ENCODE assay signal across 31 mouse cellular contexts in genomic region chr19:25155709-25156108, GRCm38 (mm10).
DNase-seq lines count a peak whose midpoint lies in the region; ATAC-seq and TF ChIP-seq lines count a peak whose summit lies in the region.
"Had no signal": no experiment of that assay in that cellular context is flagged by ENCODE, and none has a peak within 500 bp of the region (broad histone marks: within the 10 kb centered on the region; RNA-seq: fewer than 3 reads in every experiment).

No protein-coding gene starts in this region.

- no peak for ATAC-seq in heart, embryonic 13.5 days (ENCODE audit: extremely low read depth, insufficient number of reproducible peaks, low FRiP score, low TSS enrichment)
- ATAC-seq in forebrain, embryonic 16.5 days = no peak
- ATAC-seq in kidney, embryonic 16.5 days (ENCODE audit: low FRiP score, low TSS enrichment) = no peak
- ATAC-seq: forebrain, postnatal 0 days; intestine, embryonic 16.5 days; lung, postnatal 0 days; midbrain, embryonic 13.5 days had no signal

- WGBS in heart, embryonic 13.5 days = 59% methylated on average over 11 of the region's 11 CpGs
- 83% methylated on average over 11 of the region's 11 CpGs for WGBS in forebrain, embryonic 16.5 days
- WGBS in kidney, embryonic 16.5 days = 76% methylated on average over 11 of the region's 11 CpGs

- H3K4me2 ChIP-seq in heart, embryonic 13.5 days = no peak overlapping the region
- H3K4me2 ChIP-seq in forebrain, embryonic 16.5 days (ENCODE audit: low read length) = no peak overlapping the region
- no peak overlapping the region for H3K4me2 ChIP-seq in kidney, embryonic 16.5 days (replicated peaks; ENCODE audit: low read depth, low read length)
- H3K4me2 ChIP-seq: embryonic facial prominence, embryonic 13.5 days; hindbrain, embryonic 12.5 days; limb, embryonic 15.5 days; liver, embryonic 13.5 days; midbrain, embryonic 13.5 days had no signal

- H3K36me3 ChIP-seq in heart, embryonic 13.5 days = no peaks in the 10 kb centered on the region; the same call in 1 of the 2 replicates
- H3K36me3 ChIP-seq in forebrain, embryonic 16.5 days (ENCODE audit: control insufficient read depth, insufficient read depth) = no peaks in the 10 kb centered on the region
- no peaks in the 10 kb centered on the region for H3K36me3 ChIP-seq in kidney, embryonic 16.5 days (ENCODE audit: insufficient read depth, low read length)
- H3K36me3 ChIP-seq: embryonic facial prominence, embryonic 13.5 days; G1E; hindbrain, embryonic 12.5 days; limb, embryonic 10.5 days; limb, embryonic 15.5 days; midbrain, embryonic 13.5 days had no signal

- DNase-seq in gastrocnemius, adult 2 months = no peak
- DNase-seq in gastrocnemius, postnatal 36 days = no peak
- peak; percentile 56 to 57 for DNase-seq in heart, postnatal 10 days
- DNase-seq: adrenal gland, adult 8-10 months; cerebellum, adult 11-12 months; cerebellum, adult 9-11 months; forebrain, postnatal 0 days; gastrocnemius, postnatal 10 days; kidney, adult 8-10 months; kidney, postnatal 10 days; layer of hippocampus, adult 9-11 months; liver, embryonic 13.5 days; lung, adult 18-20 months; retina, postnatal 1 day; right cerebral cortex, postnatal 25 days; thymus, adult 2 months; thymus, postnatal 36 days had no signal

- no peak overlapping the region for H3K9ac ChIP-seq in heart, embryonic 13.5 days
- no peak overlapping the region for H3K9ac ChIP-seq in forebrain, embryonic 16.5 days (replicated peaks; ENCODE audit: low read depth, low read length)
- no peak overlapping the region for H3K9ac ChIP-seq in kidney, embryonic 16.5 days (replicated peaks; ENCODE audit: low read length)
- H3K9ac ChIP-seq: embryonic facial prominence, embryonic 13.5 days; forebrain, postnatal 0 days; hindbrain, embryonic 12.5 days; limb, embryonic 15.5 days; liver, embryonic 13.5 days; midbrain, embryonic 13.5 days had no signal

- no peaks in the 10 kb centered on the region for H3K9me3 ChIP-seq in heart, embryonic 13.5 days
- no peaks in the 10 kb centered on the region for H3K9me3 ChIP-seq in forebrain, embryonic 16.5 days (ENCODE audit: control insufficient read depth, low read length)
- H3K9me3 ChIP-seq in kidney, embryonic 16.5 days (ENCODE audit: low read length) = no peaks in the 10 kb centered on the region
- H3K9me3 ChIP-seq: embryonic facial prominence, embryonic 13.5 days; hindbrain, embryonic 12.5 days; limb, embryonic 10.5 days; limb, embryonic 15.5 days; liver, embryonic 13.5 days; midbrain, embryonic 13.5 days had no signal

- no peak for TF ChIP-seq CTCF in gastrocnemius, adult 2 months (IDR thresholded peaks at IDR 0.05)

- H3K27me3 ChIP-seq in heart, embryonic 13.5 days (replicated peaks) = no peaks in the 10 kb centered on the region
- no peaks in the 10 kb centered on the region for H3K27me3 ChIP-seq in forebrain, embryonic 16.5 days (replicated peaks; ENCODE audit: control insufficient read depth, insufficient read depth, low read length)
- H3K27me3 ChIP-seq in kidney, embryonic 16.5 days (ENCODE audit: insufficient read depth, low read length) = no peaks in the 10 kb centered on the region
- H3K27me3 ChIP-seq: embryonic facial prominence, embryonic 13.5 days; hindbrain, embryonic 12.5 days; limb, embryonic 15.5 days; liver, embryonic 13.5 days; midbrain, embryonic 13.5 days had no signal

- intact Hi-C loops in gastrocnemius, adult 2 months (cut with DNase I) = no loop called here
- intact Hi-C loops in gastrocnemius, postnatal 36 days (cut with DNase I) = no loop called here
- intact Hi-C loops in heart, postnatal 10 days (cut with DNase I) = no loop called here

- H3K4me1 ChIP-seq in brown adipose tissue, adult 24 weeks (ENCODE audit: control insufficient read depth, insufficient read depth, insufficient read length, low read length) = peaks cover 4% of the 10 kb centered on the region; the same call in 1 of the 2 replicates
- peaks cover 20% of the 10 kb centered on the region for H3K4me1 ChIP-seq in heart, embryonic 13.5 days
- H3K4me1 ChIP-seq in forebrain, embryonic 16.5 days (replicated peaks; ENCODE audit: control insufficient read depth, insufficient read depth, low read length) = no peaks in the 10 kb centered on the region
- no peaks in the 10 kb centered on the region for H3K4me1 ChIP-seq in kidney, embryonic 16.5 days (ENCODE audit: insufficient read depth, low read length)
- H3K4me1 ChIP-seq: embryonic facial prominence, embryonic 13.5 days; liver, embryonic 13.5 days had no signal

- H3K27ac ChIP-seq in gastrocnemius, adult 2 months = 0 out of 2 replicates have a peak overlapping the region, but pooled peaks have one; percentile 1
- H3K27ac ChIP-seq in brown adipose tissue, adult 24 weeks (replicated peaks; ENCODE audit: low read depth, low read length) = peak overlapping the region; percentile 99
- 0 out of 2 replicates have a peak overlapping the region, but pooled peaks have one; percentile 14 for H3K27ac ChIP-seq in heart, embryonic 13.5 days (replicated peaks)
- H3K27ac ChIP-seq in forebrain, embryonic 16.5 days (ENCODE audit: low read length) = no peak overlapping the region
- H3K27ac ChIP-seq in kidney, embryonic 16.5 days (ENCODE audit: low read length) = no peak overlapping the region
- H3K27ac ChIP-seq: embryonic facial prominence, embryonic 13.5 days; hindbrain, embryonic 12.5 days; limb, embryonic 10.5 days; limb, embryonic 15.5 days; liver, embryonic 13.5 days; macrophage; midbrain, embryonic 13.5 days had no signal

- peak overlapping the region; percentile 43 for H3K4me3 ChIP-seq in gastrocnemius, adult 2 months
- H3K4me3 ChIP-seq in brown adipose tissue, adult 24 weeks (ENCODE audit: insufficient read depth, low read depth, low read length) = peak overlapping the region; percentile 68
- H3K4me3 ChIP-seq in heart, embryonic 13.5 days = no peak overlapping the region
- no peak overlapping the region for H3K4me3 ChIP-seq in forebrain, embryonic 16.5 days (replicated peaks; ENCODE audit: low read length)
- no peak overlapping the region for H3K4me3 ChIP-seq in kidney, embryonic 16.5 days (ENCODE audit: low read length)
- H3K4me3 ChIP-seq: embryonic facial prominence, embryonic 13.5 days; erythroblast, embryonic 14.5 days; hindbrain, embryonic 12.5 days; limb, embryonic 10.5 days; limb, embryonic 15.5 days; liver, embryonic 13.5 days; midbrain, embryonic 13.5 days had no signal

Comparison
In these comparisons a context has a peak if more than half of its experiments do, and no peak if none do; other contexts are left out.
1. DNase-seq: peak in heart, postnatal 10 days (2 of 2); none in gastrocnemius, adult 2 months (single experiment) and gastrocnemius, postnatal 36 days (0 of 2).
2. H3K27ac ChIP-seq: peak in gastrocnemius, adult 2 months (single experiment), brown adipose tissue, adult 24 weeks (single experiment) and heart, embryonic 13.5 days (single experiment); none in forebrain, embryonic 16.5 days (single experiment) and kidney, embryonic 16.5 days (single experiment).
3. H3K4me3 ChIP-seq: peak in gastrocnemius, adult 2 months (single experiment) and brown adipose tissue, adult 24 weeks (single experiment); none in heart, embryonic 13.5 days (single experiment), forebrain, embryonic 16.5 days (single experiment) and kidney, embryonic 16.5 days (single experiment).